Mouse (Mus musculus) layer of hippocampus, adult 11-12 months (tissue): ENCODE measurements at regions not wholly inside any gene's neighbourhood (a gene's known extent, or its start where the extent isn't known, plus 50 kb on each side); places are given as distances from the start of the nearest gene placed in this dataset.

Source experiments
- DNase-seq: peaks from one replicate; pipeline ENCODE4 v3.0.0; 2022; ENCODE audit warnings: low spot score

DNA sequence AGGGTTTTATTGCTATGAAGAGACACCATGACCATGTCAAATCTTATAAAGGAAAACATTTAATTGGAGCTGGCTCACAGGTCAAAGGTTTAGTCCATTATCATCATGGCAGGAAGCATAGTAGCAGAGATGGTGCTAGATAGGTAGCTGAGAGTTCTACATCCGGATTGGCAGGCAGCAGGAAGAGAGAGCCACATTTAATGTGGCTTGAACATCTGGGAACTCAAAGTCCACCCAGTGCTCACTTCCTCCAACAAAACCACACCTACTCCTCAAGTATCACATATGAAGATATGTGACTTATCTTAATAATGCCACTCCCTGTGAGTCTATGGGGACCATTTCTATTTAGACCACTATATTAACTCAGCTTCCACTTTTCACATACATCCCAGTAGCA, 93.2 kb upstream of the Fbxo33 start:
- no peak for DNase-seq

DNA sequence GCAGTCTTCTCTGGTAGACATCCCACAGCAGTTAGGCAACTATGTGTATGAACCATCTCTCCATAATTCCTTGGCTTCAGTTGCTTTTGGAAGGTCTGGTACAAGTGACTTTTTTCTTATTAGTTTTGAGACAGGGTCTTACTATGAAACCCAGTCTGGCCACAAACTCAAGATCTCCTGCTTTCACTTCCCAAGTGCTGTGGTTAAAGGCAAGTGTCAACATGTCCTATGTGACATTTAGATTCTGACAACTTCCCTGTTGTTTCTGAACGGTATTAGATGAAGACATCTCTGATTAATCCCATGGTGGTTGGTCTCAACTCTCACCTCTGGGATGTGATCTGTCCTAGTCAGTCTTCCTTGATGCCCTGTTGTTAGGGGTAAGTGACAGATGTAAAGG, 88.4 kb upstream of the Fbxo33 start:
- DNase-seq = no peak

DNA sequence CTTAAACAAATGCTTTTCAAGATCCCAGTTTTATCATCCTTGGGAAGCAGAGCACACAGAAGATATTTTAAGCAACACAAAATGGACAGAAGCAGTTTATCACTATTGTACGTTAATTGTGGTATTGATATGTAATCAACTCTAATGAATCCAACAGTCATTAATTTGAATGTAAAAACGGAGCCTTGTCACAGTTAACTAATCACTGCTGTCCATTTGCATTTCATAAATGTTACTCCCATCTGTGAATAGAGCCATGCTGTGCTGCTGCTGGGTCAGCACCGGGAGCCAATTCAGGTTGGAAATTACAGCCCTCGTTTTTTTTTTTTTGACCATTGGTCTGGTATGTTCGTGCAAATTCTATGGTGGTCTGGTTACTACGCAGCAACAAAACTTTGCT, 85.0 kb upstream of the Fbxo33 start:
- no peak for DNase-seq
